Mouse (Mus musculus) CH12.LX (cell line): ENCODE results near the gene Sbsn.

Source experiments
- CTCF ChIP-seq, 2 experiments: IDR thresholded peaks in 1 of 2; conservative IDR thresholded peaks in 1 of 2; 2 replicates each; pipeline ENCODE4 v1.5.1; 2011 to 2012; ENCODE audit warnings: low read depth in 2 of 2, low read length in 2 of 2, improper control_type of control experiment in 1 of 2, inconsistent platforms in 1 of 2, mild to moderate bottlenecking in 1 of 2, moderate library complexity in 1 of 2
- IRF4 ChIP-seq: IDR thresholded peaks from 2 replicates; pipeline ENCODE4 v1.6.1; 2014; ENCODE audit warnings: low read depth, mild to moderate bottlenecking, inconsistent platforms, low read length, improper control_type of control experiment
- MAX ChIP-seq: IDR thresholded peaks from 2 replicates; pipeline ENCODE4 v1.6.1; 2011; ENCODE audit warnings: low read length, improper control_type of control experiment
- NELFE ChIP-seq: IDR thresholded peaks from 2 replicates; pipeline ENCODE4 v1.6.1; 2011; ENCODE audit warnings: low read depth, low read length, improper control_type of control experiment
- POLR2A ChIP-seq: IDR thresholded peaks from 2 replicates; pipeline ENCODE4 v1.6.1; 2011; ENCODE audit warnings: low read depth, mild to moderate bottlenecking, improper control_type of control experiment, low read length
- POLR2AphosphoS2 ChIP-seq: IDR thresholded peaks from 2 replicates; pipeline ENCODE4 v1.6.1; 2011; ENCODE audit warnings: low read depth, low read length, improper control_type of control experiment
- ZNF384 ChIP-seq: IDR thresholded peaks from 2 replicates; pipeline ENCODE4 v1.6.1; 2012; ENCODE audit warnings: low read depth, low read length, improper control_type of control experiment, inconsistent platforms

- no peak for TF ChIP-seq IRF4
- TF ChIP-seq NELFE = no peak
- TF ChIP-seq POLR2AphosphoS2 = no peak
- TF ChIP-seq MAX = no peak
- no peak for TF ChIP-seq POLR2A
- TF ChIP-seq CTCF (conservative IDR thresholded peaks at IDR 0.05 in 1 of 2, IDR thresholded peaks at IDR 0.05 in 1 of 2; ENCODE audit: low read depth in 2 of 2, low read length in 2 of 2) = no peak
- no peak for TF ChIP-seq ZNF384
Measured at GRCm38 (mm10) chr7:30796790-30797189, 45.5 kb downstream of the Sbsn start.
